Mouse (Mus musculus): ENCODE measurements around the gene Hinfp.

- TF ChIP-seq GATA1 (IDR thresholded peaks at IDR 0.05; ENCODE audit: low read length) (no peak), TAL1 (IDR thresholded peaks at IDR 0.05; ENCODE audit: low read length) (no peak)
These were observed 38.8 kb downstream of the Hinfp start for GRCm38 (mm10) chr9:44266478-44267226.
